Mouse (Mus musculus) brain, adult 2 months (tissue): ENCODE measurements around the gene Uqcc2.

ENCODE experiments used
- DNase-seq: peaks from one replicate; pipeline ENCODE4 v3.0.0; 2011; ENCODE audit warnings: low read depth, low spot score

The Uqcc2 gene

GRCm38 (mm10) chr17:27154881-27155280 is 21.2 kb upstream of the Uqcc2 start:
- no peak for DNase-seq

GRCm38 (mm10) chr17:27154256-27154655 is 20.5 kb upstream of the Uqcc2 start:
- peak; percentile 91 for DNase-seq

- DNase-seq = no peak
These were observed 20.1 kb upstream of the Uqcc2 start for GRCm38 (mm10) chr17:27153773-27154193.

DNA sequence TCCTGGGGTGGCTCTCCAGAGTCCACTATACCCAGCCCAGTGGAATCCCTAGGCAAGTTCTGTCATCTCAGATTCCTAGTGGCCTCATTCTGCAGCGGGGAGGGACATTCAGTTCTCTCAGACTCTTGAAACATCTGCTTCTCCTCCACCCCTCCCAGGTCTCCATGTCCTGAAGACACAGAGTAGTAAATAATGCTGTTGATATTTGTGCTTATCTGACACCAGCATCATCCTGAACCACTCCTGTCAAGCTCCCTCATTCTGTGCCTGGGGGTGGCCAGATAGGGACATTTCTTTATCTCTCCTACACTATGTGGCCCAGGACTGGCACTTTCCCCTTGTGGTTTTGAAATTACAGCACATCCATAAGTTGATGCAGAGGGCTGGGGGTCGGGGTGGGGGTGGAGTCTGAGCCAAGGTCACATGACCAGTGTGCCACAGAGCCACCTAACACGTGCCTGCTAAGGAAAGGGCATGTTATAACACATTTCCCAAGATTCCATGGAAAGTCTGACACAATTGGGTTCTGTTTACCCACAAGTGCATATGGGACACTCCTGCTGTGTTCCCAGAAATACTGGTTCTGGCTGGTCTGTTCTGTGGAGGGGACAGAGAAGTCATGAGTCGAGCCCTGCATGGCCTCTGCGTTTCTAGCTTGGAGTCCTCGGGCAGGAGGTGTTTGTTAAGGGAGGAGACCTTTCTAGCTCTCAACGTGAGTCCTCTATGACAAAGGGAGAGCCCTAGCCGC is 19.4 kb upstream of the Uqcc2 start:
- no peak for DNase-seq

- DNase-seq = no peak
These were observed 17.7 kb upstream of the Uqcc2 start for GRCm38 (mm10) chr17:27151411-27151810.

- no peak for DNase-seq
These were observed 17.2 kb upstream of the Uqcc2 start for GRCm38 (mm10) chr17:27150871-27151270.

DNA sequence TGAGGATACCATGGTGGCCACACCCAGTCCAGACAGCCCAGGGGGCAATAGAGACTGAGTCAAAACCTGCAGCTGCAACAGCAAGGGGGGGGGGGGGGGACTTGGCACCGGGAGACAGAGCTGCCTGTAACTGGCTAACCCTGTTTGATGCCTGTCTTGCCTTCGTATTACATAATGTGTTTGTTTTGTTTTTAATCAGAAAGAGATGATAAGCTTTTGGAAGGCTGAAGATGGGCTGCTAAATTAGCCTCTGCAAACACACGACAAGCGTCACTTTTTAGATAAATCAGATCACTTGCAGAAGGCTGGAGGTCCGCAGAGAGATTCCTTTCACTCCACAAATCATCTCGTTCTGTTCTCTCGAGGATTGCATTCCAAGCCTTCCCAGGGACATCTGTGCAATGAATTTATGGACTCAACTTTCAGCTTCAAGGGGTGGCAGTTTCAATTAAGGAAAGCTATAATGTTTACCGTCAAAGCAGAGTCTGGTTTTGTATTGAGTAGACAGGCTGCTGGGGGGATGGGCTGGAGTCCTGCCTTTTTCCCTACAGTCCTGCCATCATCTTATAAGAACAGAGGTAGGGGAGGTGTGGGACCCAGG is 12.7 kb upstream of the Uqcc2 start:
- DNase-seq = no peak

- DNase-seq = no peak
These were observed 10.4 kb upstream of the Uqcc2 start for GRCm38 (mm10) chr17:27144152-27144551.

DNA sequence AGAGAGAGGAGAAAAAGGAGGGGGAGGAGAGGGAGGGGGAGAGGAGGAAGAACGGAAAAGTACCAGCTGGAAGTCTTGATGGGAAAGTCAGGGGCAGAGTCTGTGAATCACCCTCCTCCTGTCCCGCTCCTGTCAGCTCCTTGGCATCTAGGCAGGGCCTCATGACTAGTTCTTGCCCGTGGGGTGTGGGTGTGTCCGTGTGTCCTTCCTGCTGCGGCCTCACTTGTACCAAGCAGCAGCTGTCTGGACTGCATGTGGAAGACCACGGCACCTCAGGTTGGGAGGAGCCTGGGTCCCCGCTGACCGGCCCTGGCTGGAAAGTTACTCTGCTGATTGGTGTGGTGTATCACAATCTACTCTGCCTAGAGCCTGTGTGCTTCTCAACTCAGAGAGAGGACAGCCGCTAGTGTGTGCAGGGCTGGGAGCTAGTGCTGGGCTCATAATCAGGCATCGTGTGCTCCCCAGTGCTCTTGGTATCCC is 8.3 kb upstream of the Uqcc2 start:
- peak; percentile 87 for DNase-seq

DNA sequence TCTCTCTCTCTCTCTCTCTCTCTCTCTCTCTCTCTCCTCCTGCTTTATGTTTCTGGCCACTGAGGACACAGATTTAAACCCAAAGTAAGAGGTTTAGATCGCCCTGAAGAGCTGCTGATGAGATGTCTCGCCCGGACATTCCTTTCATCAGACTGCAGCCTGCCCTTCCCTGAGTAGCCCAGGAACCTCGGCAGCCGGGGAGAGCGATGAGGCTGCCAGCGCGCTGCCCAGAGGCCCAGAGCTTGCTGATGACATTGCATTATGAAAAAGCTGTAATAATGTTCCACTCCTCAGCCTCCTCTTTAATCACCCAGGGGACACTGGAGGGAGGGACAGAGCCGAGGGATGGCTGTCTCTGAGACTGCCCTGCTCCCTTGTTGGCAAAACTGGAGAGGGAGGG is 6.5 kb upstream of the Uqcc2 start:
- no peak for DNase-seq

DNA sequence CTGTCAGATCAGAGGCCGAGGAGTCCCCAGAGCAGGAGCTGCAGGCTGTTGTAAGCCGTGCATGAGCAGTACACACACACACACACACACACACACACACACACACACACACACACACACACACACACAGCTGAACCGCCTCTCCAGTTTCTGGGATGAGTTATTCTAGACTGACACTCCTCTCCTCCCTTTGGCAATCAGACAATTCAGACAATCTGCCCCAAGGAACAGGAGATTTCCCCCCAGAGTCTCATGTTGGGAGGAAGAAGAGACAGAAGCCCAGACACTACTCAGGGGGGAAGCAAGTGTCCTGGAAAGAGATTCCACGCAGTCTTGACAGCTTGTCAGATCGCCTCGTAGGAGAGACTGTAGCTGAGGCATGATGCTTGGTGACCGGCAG is 5.6 kb upstream of the Uqcc2 start:
- DNase-seq = no peak

DNA sequence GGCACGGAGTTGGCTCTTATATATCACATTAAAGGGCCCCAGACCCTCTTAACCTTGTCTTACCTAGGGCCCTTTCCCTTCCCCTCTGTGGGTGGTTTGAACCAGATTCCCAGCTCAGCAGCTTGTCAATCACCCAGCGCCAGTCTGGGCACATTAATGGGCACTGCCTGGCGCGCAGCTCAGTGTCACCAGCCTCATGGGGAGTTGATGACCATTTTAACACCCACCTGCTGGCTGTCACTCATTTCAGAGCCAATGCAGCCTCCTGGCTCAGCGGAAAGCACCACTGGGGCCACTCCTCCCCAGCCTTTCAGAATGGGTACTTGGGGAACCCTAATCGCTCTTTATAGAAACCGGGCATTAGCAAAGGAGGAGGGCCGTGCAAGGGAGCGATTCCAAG is 4.7 kb upstream of the Uqcc2 start:
- DNase-seq = no peak

- no peak for DNase-seq
These were observed 999 bp upstream of the Uqcc2 start for GRCm38 (mm10) chr17:27134715-27135114.

- no peak for DNase-seq
These were observed 471 bp upstream of the Uqcc2 start for GRCm38 (mm10) chr17:27134187-27134586.

DNA sequence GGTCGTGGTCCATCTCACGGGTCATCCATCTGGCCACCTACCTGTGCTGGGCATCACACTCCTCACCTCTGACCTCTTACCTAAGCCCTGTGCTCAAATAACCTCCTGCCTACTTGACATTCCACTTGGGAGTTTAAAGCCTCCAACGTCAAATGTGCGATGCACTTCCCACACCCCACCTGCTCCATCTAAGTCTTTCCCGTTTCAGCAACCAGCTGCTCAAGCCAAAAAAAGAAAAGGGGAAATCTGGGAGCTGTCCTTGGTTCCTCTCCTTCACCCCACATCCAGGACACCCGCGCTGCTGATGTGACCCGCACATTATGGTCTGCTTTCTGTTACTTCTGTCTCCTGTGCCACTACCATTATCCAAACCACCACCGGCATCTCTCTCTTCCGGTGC is 1.5 kb downstream of the Uqcc2 start:
- peak; percentile 86 for DNase-seq

GRCm38 (mm10) chr17:27131240-27131665 is 2.5 kb downstream of the Uqcc2 start:
- peak; percentile 83 for DNase-seq

- peak; percentile 63 for DNase-seq
These were observed 3.5 kb downstream of the Uqcc2 start for GRCm38 (mm10) chr17:27130246-27130645.

- DNase-seq = peak; percentile 56
These were observed 3.9 kb downstream of the Uqcc2 start for GRCm38 (mm10) chr17:27129819-27130218.

DNA sequence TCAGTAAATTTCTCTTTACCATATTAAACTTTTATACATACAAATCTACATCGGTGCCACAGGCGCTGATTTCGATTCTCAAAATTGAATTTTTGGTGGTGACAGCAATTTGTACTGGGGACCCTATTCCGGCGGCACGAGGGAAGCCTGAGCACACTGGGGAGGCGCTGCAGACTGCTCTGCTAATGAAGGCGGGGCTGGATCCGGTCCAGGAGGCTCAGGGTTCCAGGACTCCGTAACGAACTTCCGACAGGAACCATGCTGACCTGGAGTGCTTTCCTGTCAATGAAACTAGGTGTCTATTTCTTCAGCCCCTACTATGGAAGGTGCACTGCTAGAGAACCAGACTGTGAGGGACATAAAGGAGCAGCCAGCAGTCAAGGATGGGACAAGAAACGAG is 4.4 kb downstream of the Uqcc2 start:
- DNase-seq = no peak

DNA sequence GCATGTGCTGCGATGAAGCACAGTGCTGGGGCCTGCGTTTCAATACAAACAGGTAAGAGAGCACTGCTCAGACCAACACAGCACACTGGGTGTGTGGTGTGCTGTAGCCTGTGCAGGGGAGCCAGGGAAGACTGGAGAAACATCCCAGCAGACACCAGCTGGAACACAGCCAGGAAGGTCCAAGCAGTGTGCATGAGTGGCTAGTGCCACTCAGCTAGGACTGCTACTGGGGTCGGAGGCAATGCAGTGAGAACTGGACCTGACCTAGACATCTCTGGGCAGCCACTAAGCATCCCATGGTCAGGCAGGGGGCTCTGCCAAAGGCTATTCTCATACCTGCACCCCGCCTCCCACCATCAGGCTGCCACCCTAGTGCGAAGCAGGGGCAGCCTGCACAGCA is 5.5 kb downstream of the Uqcc2 start:
- DNase-seq = no peak

- no peak for DNase-seq
These were observed 6.7 kb downstream of the Uqcc2 start for GRCm38 (mm10) chr17:27126974-27127373.

DNA sequence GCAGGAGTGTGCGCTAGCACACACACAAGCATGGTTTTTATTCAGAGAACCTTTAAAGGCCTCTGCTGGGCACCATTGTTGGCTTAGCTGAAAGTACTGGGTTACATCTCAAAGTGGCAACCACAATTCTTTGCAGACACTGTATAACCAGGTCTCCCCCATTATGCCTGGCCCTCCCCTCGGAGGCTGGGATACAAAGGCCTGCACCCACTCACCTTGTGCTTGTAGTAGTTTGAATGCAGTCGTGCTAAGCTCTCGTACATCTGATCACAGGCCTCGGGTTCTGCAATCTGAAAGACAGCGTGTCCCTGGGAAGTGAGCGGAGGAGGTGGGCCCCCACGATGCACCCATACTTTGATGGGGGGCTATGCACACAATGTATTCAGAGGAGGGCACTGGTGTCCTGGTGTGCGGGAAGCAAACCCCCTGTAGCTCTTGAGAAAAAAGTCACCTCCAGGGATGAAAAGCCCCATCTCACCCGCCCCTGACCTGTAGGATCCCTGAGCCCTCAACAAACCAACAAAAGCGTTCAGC is 8.0 kb downstream of the Uqcc2 start:
- peak; percentile 54 for DNase-seq

GRCm38 (mm10) chr17:27125185-27125584 is 8.5 kb downstream of the Uqcc2 start:
- DNase-seq = peak; percentile 88
